Mouse (Mus musculus) stomach, embryonic 16.5 days (tissue): Measurements from ENCODE around the gene Strn3. TPM values are rescaled to one million over a fixed set of nuclear protein-coding genes. Genes with fewer than 3 reads are reported as not detected.
A peak's percentile ranks its signal among the peaks of the same experiment; 100 is the strongest.
"Not testable (repeated sequence)": the region's sequence is repeated elsewhere in the genome, so short reads cannot be mapped to it uniquely, and the experiment has no call there.

Source experiments
- ATAC-seq: fragments of 200-750 bp; cut with Nextera tagmentation; 2 replicates; pipeline ENCODE4 v1.8.0; 2017; ENCODE audit warnings: moderate number of reproducible peaks, moderate TSS enrichment; ENCODE audit not compliant: insufficient read depth, low FRiP score
- H3K27ac ChIP-seq: fragments of 300-500 bp; sonication (generic); 2 replicates; pipeline ENCODE4 v1.5.1; 2014; ENCODE audit warnings: low read length
- H3K27me3 ChIP-seq: fragments of 300-500 bp; sonication (generic); 2 replicates; pipeline ENCODE4 v1.6.1; 2014; ENCODE audit warnings: low read length, control low read depth, mixed read lengths; ENCODE audit not compliant: control insufficient read depth, insufficient read depth
- H3K36me3 ChIP-seq: fragments of 300-500 bp; sonication (generic); 2 replicates; pipeline ENCODE4 v1.6.1; 2014; ENCODE audit warnings: low read length; ENCODE audit not compliant: control insufficient read depth, insufficient read depth
- H3K4me1 ChIP-seq: fragments of 300-500 bp; sonication (generic); 2 replicates; pipeline ENCODE4 v1.6.1; 2014; ENCODE audit warnings: low read length, control low read depth, mixed read lengths; ENCODE audit not compliant: control insufficient read depth, insufficient read depth
- H3K4me2 ChIP-seq: fragments of 300-500 bp; sonication (generic); 2 replicates; pipeline ENCODE4 v1.6.1; 2014; ENCODE audit warnings: low read depth, low read length, mixed read lengths
- H3K4me3 ChIP-seq: fragments of 300-500 bp; sonication (generic); replicated peaks from 2 replicates; pipeline ENCODE4 v1.5.1; 2014; ENCODE audit warnings: mild to moderate bottlenecking, low read length
- H3K9ac ChIP-seq: fragments of 300-500 bp; sonication (generic); 2 replicates; pipeline ENCODE4 v1.6.1; 2014; ENCODE audit warnings: low read length
- H3K9me3 ChIP-seq: fragments of 300-500 bp; sonication (generic); replicated peaks from 2 replicates; pipeline ENCODE4 v1.6.1; 2016; ENCODE audit warnings: low read length, control low read depth; ENCODE audit not compliant: control insufficient read depth
- WGBS: fragments of 180-500 bp; shearing (Covaris S2); extraction: QIAGEN DNeasy Blood & Tissue Kit; methylation state at CpG from one replicate; pipeline ENCODE4 v1.1.7; 2014; 5-methylcytosine and 5-hydroxymethylcytosine counted together
- polyA plus RNA-seq: library from polyadenylated mRNA; unstranded; fragments of >200 nt; fragmentation: Nextera tagmentation; extraction: Ambion mirVana; gene quantifications from 2 replicates; pipeline ENCODE4 v1.2.1, GENCODE M21; 2015

Gene Strn3
- polyA plus RNA-seq, 1 experiment from 2014 or later: 28.4 TPM

GRCm38 (mm10) chr12:51676442-51676841, 15.3 kb downstream of the Strn3 start:
- no peak overlapping the region for H3K9ac ChIP-seq
- H3K27ac ChIP-seq: no peak overlapping the region
- no peak for ATAC-seq
- 44% methylated on average over 2 of the region's 2 CpGs for WGBS
- H3K9me3 ChIP-seq: no peaks in the 10 kb centered on the region
- H3K27me3 ChIP-seq: no peaks in the 10 kb centered on the region
- no peak overlapping the region for H3K4me3 ChIP-seq
- H3K4me2 ChIP-seq: no peak overlapping the region
- H3K36me3 ChIP-seq: no peaks in the 10 kb centered on the region
- peaks cover 10% of the 10 kb centered on the region for H3K4me1 ChIP-seq

GRCm38 (mm10) chr12:51673270-51673669, 18.4 kb downstream of the Strn3 start:
- no peaks in the 10 kb centered on the region for H3K36me3 ChIP-seq
- no peak for ATAC-seq
- H3K4me1 ChIP-seq: peaks cover 11% of the 10 kb centered on the region
- H3K27me3 ChIP-seq: no peaks in the 10 kb centered on the region
- 62% methylated on average over 4 of the region's 4 CpGs for WGBS
- no peak overlapping the region for H3K4me2 ChIP-seq
- no peak overlapping the region for H3K27ac ChIP-seq
- H3K9ac ChIP-seq: no peak overlapping the region
- H3K9me3 ChIP-seq: no peaks in the 10 kb centered on the region
- no peak overlapping the region for H3K4me3 ChIP-seq

GRCm38 (mm10) chr12:51671231-51671891, 20.3 kb downstream of the Strn3 start:
- peaks cover 11% of the 10 kb centered on the region for H3K4me1 ChIP-seq
- H3K4me3 ChIP-seq: no peak overlapping the region
- H3K36me3 ChIP-seq: no peaks in the 10 kb centered on the region
- H3K27me3 ChIP-seq: no peaks in the 10 kb centered on the region
- H3K9ac ChIP-seq: no peak overlapping the region
- WGBS: 43% methylated on average over 5 of the region's 5 CpGs
- ATAC-seq: no peak
- H3K27ac ChIP-seq: no peak overlapping the region
- H3K4me2 ChIP-seq: no peak overlapping the region
- H3K9me3 ChIP-seq: no peaks in the 10 kb centered on the region

- no peak overlapping the region for H3K27ac ChIP-seq
- H3K9ac ChIP-seq: no peak overlapping the region
- no peak for ATAC-seq
- H3K4me2 ChIP-seq: no peak overlapping the region
- 69% methylated on average over 4 of the region's 4 CpGs for WGBS
- H3K4me1 ChIP-seq: peaks cover 8% of the 10 kb centered on the region
- no peaks in the 10 kb centered on the region for H3K36me3 ChIP-seq
- no peak overlapping the region for H3K4me3 ChIP-seq
- no peaks in the 10 kb centered on the region for H3K27me3 ChIP-seq
- H3K9me3 ChIP-seq: no peaks in the 10 kb centered on the region
Measured at GRCm38 (mm10) chr12:51666708-51667430, 24.8 kb downstream of the Strn3 start.

- Histone ChIP-seq H3K4me1 (0 out of 2 replicates have a peak, but pooled peaks cover 3% of the 10 kb centered on the region), H3K27me3 (no peaks in the 10 kb centered on the region), H3K9me3 (no peaks in the 10 kb centered on the region), H3K27ac (no peak overlapping the region), H3K36me3 (no peaks in the 10 kb centered on the region), H3K4me3 (no peak overlapping the region), H3K4me2 (no peak overlapping the region), H3K9ac (no peak overlapping the region)
- ATAC-seq: no peak
Measured at GRCm38 (mm10) chr12:51663908-51664307, 27.8 kb downstream of the Strn3 start.

GRCm38 (mm10) chr12:51663011-51663410, 28.7 kb downstream of the Strn3 start:
- no peak for ATAC-seq
- H3K9me3 ChIP-seq: no peaks in the 10 kb centered on the region

GRCm38 (mm10) chr12:51655944-51656465, 35.7 kb downstream of the Strn3 start:
- Histone ChIP-seq H3K4me1 (no peaks in the 10 kb centered on the region), H3K9ac (no peak overlapping the region), H3K27ac (no peak overlapping the region), H3K36me3 (peaks cover 6% of the 10 kb centered on the region), H3K4me2 (no peak overlapping the region), H3K4me3 (no peak overlapping the region), H3K27me3 (no peaks in the 10 kb centered on the region), H3K9me3 (no peaks in the 10 kb centered on the region)
- WGBS: 64% methylated on average over 1 of the region's 1 CpGs
- no peak for ATAC-seq

More at GRCm38 (mm10) chr12:51663011-51663410, 28.7 kb downstream of the Strn3 start:
- no peak overlapping the region for H3K27ac ChIP-seq
- no peak overlapping the region for H3K9ac ChIP-seq
- H3K27me3 ChIP-seq: no peaks in the 10 kb centered on the region
- H3K4me2 ChIP-seq: no peak overlapping the region
- H3K4me3 ChIP-seq: no peak overlapping the region
- H3K36me3 ChIP-seq: no peaks in the 10 kb centered on the region
- 0 out of 2 replicates have a peak, but pooled peaks cover 3% of the 10 kb centered on the region for H3K4me1 ChIP-seq

GRCm38 (mm10) chr12:51649401-51649800, 42.3 kb downstream of the Strn3 start:
- H3K27ac ChIP-seq, H3K27me3 ChIP-seq, H3K9ac ChIP-seq, ATAC-seq, H3K4me2 ChIP-seq, H3K36me3 ChIP-seq, H3K4me3 ChIP-seq, H3K4me1 ChIP-seq, H3K9me3 ChIP-seq: not testable (repeated sequence)

- H3K9ac ChIP-seq: no peak overlapping the region
- no peak overlapping the region for H3K27ac ChIP-seq
- H3K27me3 ChIP-seq: no peaks in the 10 kb centered on the region
- H3K4me2 ChIP-seq: no peak overlapping the region
- 0 out of 2 replicates have a peak, but pooled peaks have one; percentile 58 for ATAC-seq
- H3K36me3 ChIP-seq: no peaks in the 10 kb centered on the region
- no peak overlapping the region for H3K4me3 ChIP-seq
- 31% methylated on average over 6 of the region's 6 CpGs for WGBS
- no peaks in the 10 kb centered on the region for H3K4me1 ChIP-seq
- no peaks in the 10 kb centered on the region for H3K9me3 ChIP-seq
Measured at GRCm38 (mm10) chr12:51641871-51642270, 49.8 kb downstream of the Strn3 start.
